Mouse (Mus musculus) midbrain, embryonic 14.5 days (tissue): Measurements from ENCODE around the gene Gm21915. TPM values are rescaled to one million over a fixed set of nuclear protein-coding genes. Genes with fewer than 3 reads are reported as not detected.

ENCODE experiments used
- ATAC-seq: fragments of 200-750 bp; cut with Nextera tagmentation; 2 replicates; pipeline ENCODE4 v1.8.0; 2017; ENCODE audit warnings: moderate number of reproducible peaks, moderate library complexity; ENCODE audit not compliant: low FRiP score, low TSS enrichment
- DNase-seq: peaks from one replicate; pipeline ENCODE4 v3.0.0-alpha.2; 2015
- H3K27ac ChIP-seq: fragments of 300-500 bp; sonication (generic); replicated peaks from 2 replicates; pipeline ENCODE4 v1.5.1; 2014; ENCODE audit warnings: mild to moderate bottlenecking, low read depth, low read length, moderate library complexity
- H3K27me3 ChIP-seq: fragments of 300-500 bp; sonication (generic); 2 replicates; pipeline ENCODE4 v1.6.1; 2014; ENCODE audit warnings: low read length, control low read depth, mixed read lengths; ENCODE audit not compliant: control insufficient read depth, insufficient read depth
- H3K36me3 ChIP-seq: fragments of 300-500 bp; sonication (generic); 2 replicates; pipeline ENCODE4 v1.6.1; 2014; ENCODE audit warnings: low read length, control low read depth; ENCODE audit not compliant: control insufficient read depth, insufficient read depth
- H3K4me1 ChIP-seq: fragments of 300-500 bp; sonication (generic); 2 replicates; pipeline ENCODE4 v1.6.1; 2014; ENCODE audit warnings: mild to moderate bottlenecking, antibody characterized with exemption, low read length, control low read depth; ENCODE audit not compliant: control insufficient read depth, insufficient read depth
- H3K4me2 ChIP-seq: fragments of 300-500 bp; sonication (generic); 2 replicates; pipeline ENCODE4 v1.6.1; 2014; ENCODE audit warnings: mild to moderate bottlenecking, low read length, moderate library complexity
- H3K4me3 ChIP-seq: fragments of 300-500 bp; sonication (generic); replicated peaks from 2 replicates; pipeline ENCODE4 v1.5.1; 2014; ENCODE audit warnings: low read depth, low read length
- H3K9ac ChIP-seq: fragments of 300-500 bp; sonication (generic); replicated peaks from 2 replicates; pipeline ENCODE4 v1.6.1; 2014; ENCODE audit warnings: mild to moderate bottlenecking, low read length, moderate library complexity
- H3K9me3 ChIP-seq: fragments of 300-500 bp; sonication (generic); 2 replicates; pipeline ENCODE4 v1.6.1; 2016; ENCODE audit warnings: low read length, control low read depth, mixed read lengths; ENCODE audit not compliant: control insufficient read depth
- WGBS: fragments of 180-500 bp; shearing (Covaris S2); extraction: QIAGEN DNeasy Blood & Tissue Kit; methylation state at CpG from one replicate; pipeline ENCODE4 v1.1.7; 2014; 5-methylcytosine and 5-hydroxymethylcytosine counted together
- polyA plus RNA-seq: library from polyadenylated mRNA; unstranded; fragments of >200 nt; fragmentation: Nextera tagmentation; extraction: Ambion mirVana; gene quantifications from 2 replicates; pipeline ENCODE4 v1.2.1, GENCODE M21; 2014

Gene Gm21915
- polyA plus RNA-seq, 1 experiment from 2014 or later, result not detected

DNA sequence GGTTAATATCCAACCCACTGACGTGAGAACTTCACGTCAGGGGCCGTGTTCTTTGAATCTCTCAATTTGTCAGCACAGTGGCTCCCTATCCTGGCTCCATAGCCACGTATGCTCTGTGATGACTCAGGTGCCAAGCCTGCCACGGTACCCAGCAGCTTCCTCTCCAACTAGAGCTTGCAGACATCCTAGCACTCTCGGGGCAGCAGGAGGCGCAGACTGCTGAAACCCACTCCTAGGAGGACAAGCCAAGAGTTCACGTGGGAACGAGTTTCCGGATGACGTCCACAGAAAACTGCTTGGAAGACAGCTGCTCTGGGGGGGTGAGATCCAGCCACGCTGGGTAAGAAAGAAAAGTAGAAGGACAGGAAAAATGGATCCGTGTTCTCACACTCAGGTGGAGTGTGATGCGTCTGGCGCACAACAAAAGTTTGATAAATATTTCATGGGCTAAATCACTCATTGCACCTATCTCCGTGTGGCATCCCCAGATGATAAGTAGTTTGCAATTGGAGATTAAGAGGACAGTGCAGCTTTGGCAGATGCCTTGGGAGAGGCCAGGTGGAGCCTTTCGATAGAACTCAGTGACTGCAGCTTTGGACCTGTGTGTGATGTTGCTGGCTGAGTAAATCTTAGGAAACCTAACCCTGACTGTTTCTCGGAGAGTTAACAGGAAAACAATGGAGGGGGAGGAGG is 46.9 kb downstream of the Gm21915 start:
- Histone ChIP-seq H3K4me1 (no peaks in the 10 kb centered on the region; the same call in 1 of the 2 replicates), H3K4me3 (no peak overlapping the region), H3K9ac (no peak overlapping the region), H3K36me3 (no peaks in the 10 kb centered on the region), H3K27ac (no peak overlapping the region), H3K4me2 (no peak overlapping the region), H3K27me3 (no peaks in the 10 kb centered on the region), H3K9me3 (no peaks in the 10 kb centered on the region)
- WGBS, result 69% methylated on average over 18 of the region's 18 CpGs
- no peak for DNase-seq
- ATAC-seq, result no peak

GRCm38 (mm10) chr9:40717875-40718185 is 47.4 kb downstream of the Gm21915 start:
- Histone ChIP-seq H3K9me3 (no peaks in the 10 kb centered on the region), H3K27ac (no peak overlapping the region), H3K4me3 (no peak overlapping the region), H3K27me3 (no peaks in the 10 kb centered on the region), H3K4me1 (no peaks in the 10 kb centered on the region; the same call in 1 of the 2 replicates), H3K4me2 (no peak overlapping the region), H3K9ac (no peak overlapping the region), H3K36me3 (no peaks in the 10 kb centered on the region)
- WGBS, result 36% methylated on average over 7 of the region's 7 CpGs
- DNase-seq (no peak), ATAC-seq (no peak)

Other genes with a start within 250 kb of the Gm21915 start
- 11.3 and 15.4 TPM in 2 replicates for gene Gramd1b, start 139.2 kb upstream of the Gm21915 start, polyA plus RNA-seq
- gene Clmp, start 15.3 kb downstream of the Gm21915 start, polyA plus RNA-seq, result 57.4 and 60.2 TPM in 2 replicates
- gene Hspa8, start 130.4 kb downstream of the Gm21915 start, polyA plus RNA-seq, result 2,437 and 3,041 TPM in 2 replicates
- 0.09 TPM in 1 of 2 replicates, not detected in the other for gene Bsx, start 203.5 kb downstream of the Gm21915 start, polyA plus RNA-seq